Mouse (Mus musculus) macrophage (primary cell): ENCODE data around the gene Ube2r2. TPM values are rescaled to one million over a fixed set of nuclear protein-coding genes. Genes with fewer than 3 reads are reported as not detected.

ENCODE experiments used
- H3K27ac ChIP-seq: fragments of 350-480 bp; formaldehyde crosslinking; 2 replicates; pipeline ENCODE4 v1.9.0; 2021
- H3K36me3 ChIP-seq: fragments of 350-480 bp; formaldehyde crosslinking; 2 replicates; pipeline ENCODE4 v1.9.0; 2021; ENCODE audit errors: inconsistent target
- H3K4me3 ChIP-seq: fragments of 350-480 bp; formaldehyde crosslinking; 2 replicates; pipeline ENCODE4 v1.9.0; 2021; ENCODE audit errors: inconsistent target
- H3K79me2 ChIP-seq: fragments of 350-480 bp; formaldehyde crosslinking; 2 replicates; pipeline ENCODE4 v1.9.0; 2021; ENCODE audit errors: inconsistent target
- WGBS: methylation state at CpG from one replicate; pipeline ENCODE4 v1.1.7; 2026; ENCODE audit warnings: inconsistent platforms; ENCODE audit not compliant: missing documents; 5-methylcytosine and 5-hydroxymethylcytosine counted together
- polyA plus RNA-seq: library from polyadenylated mRNA; stranded (reverse); fragments of 250-400 nt; gene quantifications from 3 replicates; pipeline ENCODE4 v1.2.4, GENCODE M21; 2018; ENCODE audit warnings: inconsistent platforms

Ube2r2 gene
- polyA plus RNA-seq, 1 experiment from 2014 or later, result 90.8 TPM

DNA sequence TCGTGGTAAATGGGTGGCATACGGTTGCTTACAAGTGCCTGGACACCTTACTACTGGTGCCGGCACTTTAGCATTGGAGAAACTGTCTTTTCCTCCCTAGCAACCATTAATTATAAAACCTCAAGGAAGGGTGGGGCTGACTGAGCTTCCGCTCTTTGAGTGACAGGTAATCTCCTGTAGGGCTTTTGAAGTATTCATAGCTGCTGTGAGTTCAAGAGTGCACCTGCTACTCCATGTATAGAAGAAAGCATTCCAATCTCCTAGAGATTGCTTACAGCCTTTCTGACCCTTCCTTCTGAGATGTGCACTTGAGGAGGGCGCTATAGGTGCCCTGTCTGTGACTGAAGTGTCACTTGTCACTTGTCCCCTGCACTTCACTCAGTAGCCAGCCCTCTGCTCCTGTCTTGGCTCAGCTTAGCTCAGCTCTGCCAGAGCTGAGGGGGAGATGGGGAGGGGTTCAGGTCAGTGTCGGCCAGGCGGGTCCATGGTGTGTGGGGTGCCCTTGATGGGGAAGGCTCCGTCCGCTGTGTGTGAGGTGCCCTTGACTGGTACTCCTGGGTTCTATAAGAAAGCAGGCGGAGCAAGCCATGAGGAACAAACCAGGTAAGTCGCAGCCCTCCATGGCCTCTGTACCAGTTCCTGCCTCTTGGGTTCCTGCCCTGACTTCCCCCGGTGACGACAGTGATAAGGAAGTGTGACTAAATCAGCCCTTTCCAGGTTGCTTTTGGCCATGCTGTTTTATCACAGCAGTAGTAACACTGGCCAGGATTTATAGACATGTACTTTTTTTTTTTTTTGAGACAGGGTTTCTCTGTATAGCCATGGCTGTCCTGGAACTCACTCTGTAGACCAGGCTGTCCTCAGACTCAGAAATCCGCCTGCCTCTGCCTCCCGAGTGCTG lies 44.5 kb downstream of the Ube2r2 start:
- no peak overlapping the region for H3K4me3 ChIP-seq
- H3K36me3 ChIP-seq, result peaks cover 42% of the 10 kb centered on the region; the same call in 1 of the 2 replicates
- H3K27ac ChIP-seq, result no peak overlapping the region
- H3K79me2 ChIP-seq, result no peaks in the 10 kb centered on the region; the same call in 1 of the 2 replicates
- WGBS, result 73% methylated on average over 15 of the region's 15 CpGs

DNA sequence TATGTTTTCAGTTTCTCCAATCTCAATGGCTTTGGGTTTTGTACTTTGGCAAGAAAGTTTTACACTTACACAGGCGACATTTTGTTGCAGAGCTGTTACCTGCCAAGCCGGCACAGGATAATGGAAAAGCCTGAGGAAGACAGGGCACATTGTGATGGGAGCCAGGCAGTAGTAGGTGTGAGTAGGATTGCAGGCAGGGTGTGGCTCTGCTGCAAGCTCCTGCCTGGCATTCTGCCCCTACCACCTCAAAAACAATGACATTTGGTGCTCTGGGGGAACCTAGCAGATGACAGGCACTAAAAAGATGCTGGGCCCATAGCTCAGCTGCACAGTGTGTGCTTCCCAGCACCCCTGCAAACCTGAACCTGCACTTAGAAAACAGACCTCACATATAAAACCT lies 54.3 kb downstream of the Ube2r2 start:
- 100% methylated on average over 2 of the region's 2 CpGs for WGBS
- no peak overlapping the region for H3K27ac ChIP-seq
- no peak overlapping the region for H3K4me3 ChIP-seq
- H3K36me3 ChIP-seq, result peaks cover 22% of the 10 kb centered on the region
- H3K79me2 ChIP-seq, result no peaks in the 10 kb centered on the region; the same call in 1 of the 2 replicates

DNA sequence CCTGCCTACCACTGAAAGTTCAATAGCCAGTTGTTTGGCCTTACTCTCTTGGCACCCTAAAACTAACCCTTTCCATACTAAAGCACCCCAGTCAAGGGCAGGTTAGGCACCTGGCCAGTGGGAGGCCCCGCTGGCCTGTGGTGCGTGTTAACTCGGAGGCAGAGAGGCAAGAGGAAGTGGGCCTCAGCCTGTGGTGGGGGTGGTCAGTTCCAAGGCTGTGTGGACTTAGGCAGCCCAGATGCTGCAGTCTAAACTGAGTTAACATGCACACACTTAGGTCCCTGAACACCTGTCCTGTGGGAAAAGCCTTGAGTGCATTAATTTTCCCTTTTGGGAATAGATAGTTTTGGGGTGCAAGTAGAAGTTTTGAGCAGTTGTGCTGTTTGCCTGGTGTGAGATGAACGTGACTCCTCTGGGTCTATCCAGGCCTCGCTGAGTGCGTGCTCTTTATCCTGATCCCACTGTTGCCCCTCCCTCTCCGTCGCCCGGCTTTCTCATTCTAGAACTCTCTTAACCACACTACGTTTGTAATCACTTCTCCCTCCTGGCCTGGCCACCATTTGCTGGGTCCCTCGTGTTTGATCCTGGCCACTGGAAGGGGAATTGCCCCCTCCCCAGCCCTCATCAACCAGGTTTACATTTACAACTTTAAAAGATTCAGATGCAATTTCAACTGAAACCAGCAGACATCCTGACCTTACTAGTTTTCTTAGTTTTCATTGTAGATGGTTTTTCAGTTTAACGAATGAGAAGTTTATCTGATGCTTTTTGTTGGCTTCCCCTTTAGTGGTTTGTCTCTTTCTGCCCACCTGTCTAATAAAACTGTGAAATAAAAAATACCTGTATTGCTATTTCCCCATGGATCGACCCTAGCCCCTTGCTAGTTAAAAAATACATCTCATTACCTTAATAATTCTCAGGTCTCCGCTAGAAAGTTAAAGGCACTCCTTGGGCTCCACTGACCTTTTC lies 57.3 kb downstream of the Ube2r2 start:
- 53% methylated on average over 14 of the region's 14 CpGs for WGBS
- Histone ChIP-seq H3K36me3 (peaks cover 34% of the 10 kb centered on the region), H3K27ac (no peak overlapping the region), H3K79me2 (no peaks in the 10 kb centered on the region; the same call in 1 of the 2 replicates), H3K4me3 (no peak overlapping the region)

DNA sequence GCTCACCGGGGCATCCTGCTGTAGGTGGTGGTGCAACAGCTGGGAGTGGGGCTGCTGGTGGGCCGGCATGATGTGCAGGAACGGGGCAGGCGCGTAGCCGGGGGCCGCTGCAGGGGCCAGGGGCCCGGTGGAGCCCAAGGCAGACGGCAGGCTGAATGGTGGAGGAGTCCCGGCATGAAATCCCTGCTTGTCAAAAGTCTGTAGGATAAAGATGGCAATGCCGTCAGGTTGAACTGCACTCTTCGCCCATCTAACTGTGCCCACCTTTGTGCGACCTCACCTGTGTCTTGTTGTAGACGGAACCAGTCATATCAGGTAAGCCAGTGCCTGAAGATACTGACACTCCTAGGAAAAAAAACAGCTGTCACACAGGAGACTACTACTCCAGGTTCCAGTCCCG lies 59.8 kb downstream of the Ube2r2 start:
- WGBS, result 94% methylated on average over 8 of the region's 15 CpGs
- H3K36me3 ChIP-seq, result peaks cover 41% of the 10 kb centered on the region
- H3K27ac ChIP-seq, result no peak overlapping the region
- H3K4me3 ChIP-seq, result no peak overlapping the region
- H3K79me2 ChIP-seq, result no peaks in the 10 kb centered on the region

DNA sequence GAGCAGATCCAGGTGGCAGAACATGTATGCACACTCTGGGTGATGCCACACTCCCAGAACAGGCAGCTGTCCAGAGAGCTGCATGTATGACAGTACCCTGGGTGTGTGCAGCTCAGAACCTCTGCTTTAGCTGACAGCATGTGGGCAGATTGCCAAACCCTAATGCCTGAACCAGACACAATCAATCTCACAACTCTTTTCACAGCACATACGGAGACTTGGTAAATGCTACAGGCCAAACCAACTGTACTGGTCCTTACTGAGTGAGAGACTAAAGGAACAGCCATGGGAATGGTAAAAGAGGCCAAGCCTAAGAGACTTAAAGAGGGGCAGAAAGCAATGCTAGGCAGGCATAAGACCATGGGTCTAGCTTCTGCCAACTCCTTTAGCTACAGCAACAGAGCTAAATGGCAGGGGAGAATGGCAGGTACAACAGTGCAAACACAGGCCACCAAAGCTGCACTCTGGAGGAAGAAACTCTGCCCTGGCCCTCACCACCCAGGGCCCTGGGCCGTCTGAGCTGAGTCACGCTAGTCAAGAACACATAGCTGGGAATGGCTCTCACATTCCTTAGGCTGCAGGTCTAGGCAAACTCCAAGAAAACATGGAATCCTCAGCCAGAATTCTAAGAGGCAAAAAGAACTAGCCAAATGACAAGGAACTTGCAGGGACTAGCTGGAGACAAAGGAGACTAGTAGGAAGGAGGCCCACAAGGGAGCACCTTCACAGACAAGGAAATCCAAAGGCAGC lies 61.5 kb downstream of the Ube2r2 start:
- no peak overlapping the region for H3K4me3 ChIP-seq
- peaks cover 58% of the 10 kb centered on the region for H3K36me3 ChIP-seq
- H3K27ac ChIP-seq, result no peak overlapping the region
- WGBS, result 85% methylated on average over 3 of the region's 3 CpGs
- H3K79me2 ChIP-seq, result no peaks in the 10 kb centered on the region

DNA sequence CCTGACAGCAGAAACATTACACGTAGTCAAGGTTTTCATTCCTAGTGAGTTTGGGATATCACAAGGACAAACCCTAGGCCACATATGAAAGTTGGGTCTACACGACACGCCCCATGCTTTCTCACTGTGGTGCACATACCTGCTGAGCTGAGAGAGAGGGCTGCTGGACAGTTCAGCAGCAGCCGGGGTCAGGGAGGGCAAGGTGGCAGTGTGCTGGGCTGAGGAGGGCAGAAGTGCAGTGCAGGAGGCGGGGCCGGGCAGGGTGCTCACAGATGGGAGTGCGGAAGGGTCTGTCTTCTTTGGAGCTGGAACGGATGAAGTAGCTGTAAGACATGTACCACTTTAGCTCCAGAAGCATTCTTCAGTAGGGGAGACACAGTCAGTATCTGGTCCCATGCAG lies 66.6 kb downstream of the Ube2r2 start:
- Histone ChIP-seq H3K79me2 (no peaks in the 10 kb centered on the region), H3K36me3 (peaks cover 80% of the 10 kb centered on the region), H3K27ac (no peak overlapping the region), H3K4me3 (no peak overlapping the region)
- 95% methylated on average over 8 of the region's 8 CpGs for WGBS

DNA sequence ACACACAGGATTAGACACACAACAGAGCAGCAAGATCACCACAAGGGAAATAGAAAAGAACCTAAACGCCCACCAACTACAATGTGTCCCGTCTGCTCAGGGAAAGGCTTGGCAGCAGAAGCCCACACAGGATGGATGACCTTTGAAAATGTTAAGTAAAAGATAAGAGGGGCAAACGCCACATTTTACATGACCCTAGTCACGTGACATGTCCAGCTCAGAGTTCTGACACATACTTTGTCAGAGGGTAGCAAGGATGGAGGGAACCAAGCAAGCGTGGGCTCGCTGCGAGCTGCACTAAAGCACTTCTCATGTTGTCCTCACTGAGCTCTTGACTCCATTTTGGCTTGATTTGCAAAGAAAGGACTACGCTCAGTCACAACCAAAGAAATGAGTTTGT lies 70.2 kb downstream of the Ube2r2 start:
- Histone ChIP-seq H3K79me2 (no peaks in the 10 kb centered on the region), H3K36me3 (peaks cover 84% of the 10 kb centered on the region), H3K4me3 (no peak overlapping the region), H3K27ac (no peak overlapping the region)
- WGBS, result 96% methylated on average over 8 of the region's 8 CpGs

DNA sequence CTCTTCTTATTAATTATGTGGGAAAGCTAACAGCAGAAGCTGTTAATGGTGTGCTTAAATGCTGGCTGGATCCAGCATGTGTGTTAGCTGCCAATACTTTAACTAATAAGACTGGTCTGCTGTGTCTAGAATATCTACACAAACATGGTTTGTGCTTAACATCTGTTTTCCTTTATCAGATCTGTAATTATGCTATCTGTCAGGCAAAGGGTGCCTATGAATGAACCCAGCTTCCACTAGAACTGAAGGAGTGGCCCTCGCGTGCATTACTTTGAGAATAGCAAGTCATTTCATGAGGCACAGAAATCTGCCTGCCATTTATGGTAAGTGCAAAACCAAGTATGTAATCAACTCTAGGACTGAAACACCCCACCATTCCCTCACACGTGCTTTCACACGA lies 72.5 kb downstream of the Ube2r2 start:
- peaks cover 63% of the 10 kb centered on the region for H3K36me3 ChIP-seq
- no peak overlapping the region for H3K4me3 ChIP-seq
- H3K79me2 ChIP-seq, result no peaks in the 10 kb centered on the region
- no peak overlapping the region for H3K27ac ChIP-seq
- WGBS, result 100% methylated on average over 2 of the region's 4 CpGs

DNA sequence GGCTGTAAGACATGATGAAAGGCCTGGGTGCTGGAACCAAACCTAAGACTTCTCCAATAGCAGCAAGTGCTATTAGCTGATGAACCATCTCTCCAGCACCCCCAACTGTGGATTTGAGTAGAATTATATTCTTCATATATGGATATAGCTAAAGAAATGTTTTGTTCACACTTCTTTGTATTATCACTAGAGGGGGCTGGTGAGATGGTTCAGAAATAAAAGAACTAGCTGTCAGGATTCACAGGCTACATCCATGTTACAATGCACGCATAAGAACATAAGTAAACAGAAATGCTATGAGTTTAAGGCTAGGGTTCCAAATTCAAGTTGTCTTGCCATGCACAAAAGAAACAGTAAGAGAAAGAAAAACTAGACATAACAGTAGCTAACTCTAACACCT lies 89.9 kb downstream of the Ube2r2 start:
- H3K79me2 ChIP-seq, result no peaks in the 10 kb centered on the region
- no peak overlapping the region for H3K4me3 ChIP-seq
- 94% methylated on average over 1 of the region's 1 CpGs for WGBS
- H3K27ac ChIP-seq, result no peak overlapping the region
- H3K36me3 ChIP-seq, result peaks cover 30% of the 10 kb centered on the region

DNA sequence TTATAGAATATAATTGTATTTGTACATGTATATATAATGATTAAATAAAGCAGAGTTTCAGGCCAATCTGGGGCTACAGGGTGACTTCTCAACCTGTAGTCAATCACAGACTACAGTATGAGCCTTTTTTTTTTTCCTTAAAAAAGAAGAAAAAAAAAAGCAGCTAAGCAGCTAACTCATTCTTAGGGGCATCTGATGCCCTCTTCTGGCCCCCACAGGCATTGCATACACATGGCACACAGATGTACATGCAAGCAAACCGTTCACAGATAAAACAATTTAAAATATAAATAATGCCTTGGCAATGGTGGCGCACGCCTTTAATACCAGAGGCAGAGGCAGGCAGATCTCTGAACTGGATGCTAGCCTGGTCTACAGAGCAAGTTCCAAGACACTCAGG lies 90.8 kb downstream of the Ube2r2 start:
- H3K27ac ChIP-seq, result no peak overlapping the region
- 78% methylated on average over 3 of the region's 3 CpGs for WGBS
- no peaks in the 10 kb centered on the region for H3K79me2 ChIP-seq
- H3K4me3 ChIP-seq, result no peak overlapping the region
- H3K36me3 ChIP-seq, result peaks cover 21% of the 10 kb centered on the region

DNA sequence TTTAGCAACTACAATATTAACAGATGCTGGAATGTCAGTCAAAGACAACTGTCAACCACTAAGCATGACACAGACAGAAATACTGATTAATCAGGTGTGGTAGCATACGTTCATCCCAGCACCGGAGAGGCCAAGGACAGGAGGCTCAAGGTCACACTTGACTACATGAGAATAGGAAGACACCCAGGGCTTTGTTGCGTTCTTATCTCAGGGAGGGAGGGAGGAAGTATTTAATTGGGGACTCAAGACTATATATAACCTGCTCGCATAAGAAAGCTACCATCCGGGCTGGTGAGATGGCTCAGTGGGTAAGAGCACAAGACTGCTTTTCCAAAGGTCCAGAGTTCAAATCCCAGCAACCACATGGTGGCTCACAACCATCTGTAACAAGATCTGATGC lies 100.1 kb downstream of the Ube2r2 start:
- Histone ChIP-seq H3K79me2 (peaks cover 40% of the 10 kb centered on the region; the same call in 1 of the 2 replicates), H3K4me3 (no peak overlapping the region), H3K27ac (no peak overlapping the region), H3K36me3 (peaks cover 23% of the 10 kb centered on the region; the same call in 1 of the 2 replicates)
- WGBS, result 89% methylated on average over 5 of the region's 5 CpGs

DNA sequence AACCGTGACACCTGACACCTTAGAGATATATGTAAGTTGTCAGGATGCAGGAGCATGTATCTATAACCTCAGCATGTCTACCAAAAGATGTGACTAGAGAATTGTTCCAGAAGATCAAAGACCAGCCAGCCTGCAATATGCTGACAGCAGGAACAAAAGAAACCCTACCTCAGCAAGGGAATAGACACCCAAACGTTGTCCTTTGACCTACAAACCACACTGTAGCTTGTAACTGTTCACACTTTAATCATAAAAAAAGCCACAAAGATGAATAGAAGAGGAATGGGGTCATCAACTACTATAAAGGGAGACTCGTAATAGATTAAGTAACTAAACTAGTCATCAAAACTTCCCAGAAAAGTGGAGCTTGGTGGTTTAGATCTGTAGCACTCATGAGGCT lies 105.4 kb downstream of the Ube2r2 start:
- 79% methylated on average over 3 of the region's 3 CpGs for WGBS
- H3K79me2 ChIP-seq, result peaks cover 91% of the 10 kb centered on the region
- no peaks in the 10 kb centered on the region for H3K36me3 ChIP-seq
- no peak overlapping the region for H3K27ac ChIP-seq
- H3K4me3 ChIP-seq, result no peak overlapping the region
